Mouse (Mus musculus) stomach, embryonic 14.5 days (tissue): ENCODE data around the gene A930017K11Rik. TPM values are rescaled to one million over a fixed set of nuclear protein-coding genes. Genes with fewer than 3 reads are reported as not detected.

Experiments
- ATAC-seq: fragments of 200-750 bp; cut with Nextera tagmentation; 2 replicates; pipeline ENCODE4 v1.8.0; 2017; ENCODE audit warnings: low read depth, moderate TSS enrichment; ENCODE audit not compliant: insufficient number of reproducible peaks, insufficient read depth, low FRiP score
- H3K27ac ChIP-seq: fragments of 300-500 bp; sonication (generic); 2 replicates; pipeline ENCODE4 v1.5.1; 2014; ENCODE audit warnings: mild to moderate bottlenecking, low read length, moderate library complexity, mixed read lengths
- H3K27me3 ChIP-seq: fragments of 300-500 bp; sonication (generic); 2 replicates; pipeline ENCODE4 v1.6.1; 2014; ENCODE audit warnings: low read length, control low read depth, mixed read lengths; ENCODE audit not compliant: control insufficient read depth, insufficient read depth
- H3K36me3 ChIP-seq: fragments of 300-500 bp; sonication (generic); 2 replicates; pipeline ENCODE4 v1.6.1; 2014; ENCODE audit warnings: mild to moderate bottlenecking, control low read depth, low read length, moderate library complexity, mixed read lengths; ENCODE audit not compliant: control insufficient read depth, insufficient read depth
- H3K4me1 ChIP-seq: fragments of 300-500 bp; sonication (generic); 2 replicates; pipeline ENCODE4 v1.6.1; 2014; ENCODE audit warnings: low read length, control low read depth, mixed read lengths; ENCODE audit not compliant: control insufficient read depth, insufficient read depth
- H3K4me2 ChIP-seq: fragments of 300-500 bp; sonication (generic); replicated peaks from 2 replicates; pipeline ENCODE4 v1.6.1; 2014; ENCODE audit warnings: low read depth, low read length, control low read depth
- H3K4me3 ChIP-seq: fragments of 300-500 bp; sonication (generic); 2 replicates; pipeline ENCODE4 v1.5.1; 2014; ENCODE audit warnings: low read depth, low read length, control low read depth
- H3K9ac ChIP-seq: fragments of 300-500 bp; sonication (generic); replicated peaks from 2 replicates; pipeline ENCODE4 v1.6.1; 2014; ENCODE audit warnings: low read depth, mild to moderate bottlenecking, control low read depth, low read length, moderate library complexity, mixed read lengths
- H3K9me3 ChIP-seq: fragments of 300-500 bp; sonication (generic); 2 replicates; pipeline ENCODE4 v1.6.1; 2016; ENCODE audit warnings: low read depth, low read length, control low read depth; ENCODE audit not compliant: control insufficient read depth
- WGBS: fragments of 180-500 bp; shearing (Covaris S2); extraction: QIAGEN DNeasy Blood & Tissue Kit; methylation state at CpG from one replicate; pipeline ENCODE4 v1.1.7; 2014; 5-methylcytosine and 5-hydroxymethylcytosine counted together
- polyA plus RNA-seq: library from polyadenylated mRNA; unstranded; fragments of >200 nt; fragmentation: Nextera tagmentation; extraction: Ambion mirVana; gene quantifications from 2 replicates; pipeline ENCODE4 v1.2.1, GENCODE M21; 2014

Gene A930017K11Rik
- polyA plus RNA-seq, 1 experiment from 2014 or later: 0.41 TPM

GRCm38 (mm10) chr17:25984066-25984465 is 31.7 kb upstream of the A930017K11Rik start:
- H3K36me3 ChIP-seq: no peaks in the 10 kb centered on the region; the same call in 1 of the 2 replicates
- ATAC-seq: no peak
- H3K4me2 ChIP-seq: peak overlapping the region; percentile 88
- 93% methylated on average over 1 of the region's 1 CpGs for WGBS
- peak overlapping the region; percentile 72 for H3K4me3 ChIP-seq
- H3K27me3 ChIP-seq: no peaks in the 10 kb centered on the region
- H3K9me3 ChIP-seq: no peaks in the 10 kb centered on the region
- H3K27ac ChIP-seq: no peak overlapping the region
- no peak overlapping the region for H3K9ac ChIP-seq
- H3K4me1 ChIP-seq: peaks cover 9% of the 10 kb centered on the region

GRCm38 (mm10) chr17:25982913-25983312 is 30.5 kb upstream of the A930017K11Rik start:
- Histone ChIP-seq H3K27me3 (no peaks in the 10 kb centered on the region), H3K9me3 (no peaks in the 10 kb centered on the region), H3K4me1 (peaks cover 9% of the 10 kb centered on the region), H3K4me3 (no peak overlapping the region), H3K9ac (no peak overlapping the region), H3K27ac (no peak overlapping the region), H3K4me2 (no peak overlapping the region), H3K36me3 (no peaks in the 10 kb centered on the region)
- WGBS: 85% methylated on average over 3 of the region's 3 CpGs
- ATAC-seq: no peak

- ATAC-seq: no peak
- Histone ChIP-seq H3K36me3 (no peaks in the 10 kb centered on the region), H3K9ac (no peak overlapping the region), H3K27me3 (no peaks in the 10 kb centered on the region), H3K4me1 (peaks cover 9% of the 10 kb centered on the region), H3K27ac (no peak overlapping the region), H3K4me2 (no peak overlapping the region), H3K9me3 (no peaks in the 10 kb centered on the region), H3K4me3 (no peak overlapping the region)
- WGBS: 88% methylated on average over 5 of the region's 5 CpGs
Measured at GRCm38 (mm10) chr17:25980854-25981253, 28.5 kb upstream of the A930017K11Rik start.

GRCm38 (mm10) chr17:25979829-25980738 is 27.7 kb upstream of the A930017K11Rik start:
- 0 out of 2 replicates have a peak, but pooled peaks have one; percentile 23 for ATAC-seq
- Histone ChIP-seq H3K36me3 (no peaks in the 10 kb centered on the region), H3K27me3 (no peaks in the 10 kb centered on the region), H3K9me3 (no peaks in the 10 kb centered on the region), H3K9ac (no peak overlapping the region), H3K4me3 (no peak overlapping the region), H3K4me1 (peaks cover 9% of the 10 kb centered on the region), H3K27ac (no peak overlapping the region), H3K4me2 (no peak overlapping the region)
- 83% methylated on average over 5 of the region's 5 CpGs for WGBS

- H3K36me3 ChIP-seq: no peaks in the 10 kb centered on the region; the same call in 1 of the 2 replicates
- 90% methylated on average over 4 of the region's 4 CpGs for WGBS
- H3K9ac ChIP-seq: no peak overlapping the region
- H3K27me3 ChIP-seq: no peaks in the 10 kb centered on the region
- ATAC-seq: no peak
- no peak overlapping the region for H3K4me2 ChIP-seq
- peaks cover 3% of the 10 kb centered on the region; the same call in 1 of the 2 replicates for H3K4me1 ChIP-seq
- H3K4me3 ChIP-seq: no peak overlapping the region
- H3K9me3 ChIP-seq: no peaks in the 10 kb centered on the region
- no peak overlapping the region for H3K27ac ChIP-seq
Measured at GRCm38 (mm10) chr17:25970954-25971707, 18.8 kb upstream of the A930017K11Rik start.

GRCm38 (mm10) chr17:25970448-25970847 is 18.1 kb upstream of the A930017K11Rik start:
- no peaks in the 10 kb centered on the region; the same call in 1 of the 2 replicates for H3K36me3 ChIP-seq
- H3K27ac ChIP-seq: no peak overlapping the region
- no peak overlapping the region for H3K4me2 ChIP-seq
- no peaks in the 10 kb centered on the region for H3K27me3 ChIP-seq
- H3K4me1 ChIP-seq: peaks cover 3% of the 10 kb centered on the region; the same call in 1 of the 2 replicates
- no peak overlapping the region for H3K9ac ChIP-seq
- H3K4me3 ChIP-seq: no peak overlapping the region
- no peak for ATAC-seq
- 92% methylated on average over 9 of the region's 9 CpGs for WGBS
- no peaks in the 10 kb centered on the region for H3K9me3 ChIP-seq

- H3K4me1 ChIP-seq: peaks cover 3% of the 10 kb centered on the region; the same call in 1 of the 2 replicates
- no peak overlapping the region for H3K9ac ChIP-seq
- no peak overlapping the region for H3K4me2 ChIP-seq
- 48% methylated on average over 1 of the region's 1 CpGs for WGBS
- H3K27me3 ChIP-seq: no peaks in the 10 kb centered on the region
- no peak overlapping the region; the same call in 1 of the 2 replicates for H3K27ac ChIP-seq
- H3K4me3 ChIP-seq: no peak overlapping the region
- no peaks in the 10 kb centered on the region for H3K9me3 ChIP-seq
- peak; percentile 88 for ATAC-seq
- H3K36me3 ChIP-seq: peaks cover 8% of the 10 kb centered on the region; the same call in 1 of the 2 replicates
Measured at GRCm38 (mm10) chr17:25968176-25968575, 15.8 kb upstream of the A930017K11Rik start.

GRCm38 (mm10) chr17:25967652-25968051 is 15.3 kb upstream of the A930017K11Rik start:
- H3K36me3 ChIP-seq: peaks cover 8% of the 10 kb centered on the region; the same call in 1 of the 2 replicates
- no peak overlapping the region for H3K4me3 ChIP-seq
- no peak for ATAC-seq
- no peak overlapping the region for H3K4me2 ChIP-seq
- peaks cover 3% of the 10 kb centered on the region; the same call in 1 of the 2 replicates for H3K4me1 ChIP-seq
- WGBS: 52% methylated on average over 3 of the region's 3 CpGs
- no peak overlapping the region for H3K27ac ChIP-seq
- no peaks in the 10 kb centered on the region for H3K27me3 ChIP-seq
- H3K9me3 ChIP-seq: no peaks in the 10 kb centered on the region
- no peak overlapping the region for H3K9ac ChIP-seq
